Mouse (Mus musculus) lung, embryonic 14.5 days (tissue): ENCODE measurements around the gene Slc12a3. TPM values are rescaled to one million over a fixed set of nuclear protein-coding genes. Genes with fewer than 3 reads are reported as not detected.
A peak's percentile ranks its signal among the peaks of the same experiment; 100 is the strongest.

ENCODE experiments used
- ATAC-seq: fragments of 200-750 bp; cut with Nextera tagmentation; 2 replicates; pipeline ENCODE4 v1.8.0; 2017; ENCODE audit warnings: mild to moderate bottlenecking, moderate TSS enrichment, moderate library complexity; ENCODE audit not compliant: insufficient read depth
- DNase-seq: peaks from one replicate; pipeline ENCODE4 v3.0.0-alpha.2; 2015
- H3K27ac ChIP-seq: fragments of 300-500 bp; sonication (generic); 2 replicates; pipeline ENCODE4 v1.5.1; 2014; ENCODE audit warnings: low read depth, mild to moderate bottlenecking, moderate library complexity
- H3K27me3 ChIP-seq: fragments of 300-500 bp; sonication (generic); 2 replicates; pipeline ENCODE4 v1.6.1; 2014; ENCODE audit warnings: low read length, control low read depth; ENCODE audit not compliant: insufficient read depth
- H3K36me3 ChIP-seq: fragments of 300-500 bp; sonication (generic); 2 replicates; pipeline ENCODE4 v1.6.1; 2014; ENCODE audit warnings: control low read depth; ENCODE audit not compliant: insufficient read depth
- H3K4me1 ChIP-seq: fragments of 300-500 bp; sonication (generic); 2 replicates; pipeline ENCODE4 v1.6.1; 2014; ENCODE audit warnings: antibody characterized with exemption, control low read depth; ENCODE audit not compliant: insufficient read depth
- H3K4me2 ChIP-seq: fragments of 300-500 bp; sonication (generic); 2 replicates; pipeline ENCODE4 v1.6.1; 2014; ENCODE audit warnings: mild to moderate bottlenecking
- H3K4me3 ChIP-seq: fragments of 300-500 bp; sonication (generic); 2 replicates; pipeline ENCODE4 v1.5.1; 2014; ENCODE audit warnings: low read depth, low read length
- H3K9ac ChIP-seq: fragments of 300-500 bp; sonication (generic); 2 replicates; pipeline ENCODE4 v1.6.1; 2014
- H3K9me3 ChIP-seq: fragments of 300-500 bp; sonication (generic); 2 replicates; pipeline ENCODE4 v1.6.1; 2016; ENCODE audit warnings: low read depth, low read length, control low read depth
- CTCF ChIP-seq: IDR thresholded peaks from 2 replicates; pipeline ENCODE4 v1.5.1; 2016; ENCODE audit warnings: antibody characterized with exemption, low read depth
- WGBS: fragments of 180-500 bp; shearing (Covaris S2); extraction: QIAGEN DNeasy Blood & Tissue Kit; methylation state at CpG from one replicate; pipeline ENCODE4 v1.1.7; 2014; 5-methylcytosine and 5-hydroxymethylcytosine counted together
- polyA plus RNA-seq: library from polyadenylated mRNA; unstranded; fragments of >200 nt; fragmentation: Nextera tagmentation; extraction: Ambion mirVana; gene quantifications from 2 replicates; pipeline ENCODE4 v1.2.1, GENCODE M21; 2014

The Slc12a3 gene
- polyA plus RNA-seq, 1 experiment from 2014 or later: not detected

- Histone ChIP-seq H3K36me3 (no peaks in the 10 kb centered on the region), H3K27ac (no peak overlapping the region), H3K9ac (no peak overlapping the region), H3K9me3 (no peaks in the 10 kb centered on the region), H3K4me1 (peaks cover 8% of the 10 kb centered on the region; the same call in 1 of the 2 replicates), H3K27me3 (no peaks in the 10 kb centered on the region), H3K4me3 (no peak overlapping the region), H3K4me2 (no peak overlapping the region)
- 10% methylated on average over 3 of the region's 3 CpGs for WGBS
- no peak for TF ChIP-seq CTCF
- DNase-seq: peak; percentile 49
- peak; percentile 55; the same call in 1 of the 2 replicates for ATAC-seq
Observed at GRCm38 (mm10) chr8:94375551-94375991, 46.6 kb downstream of the Slc12a3 start.

GRCm38 (mm10) chr8:94376176-94376575, 47.2 kb downstream of the Slc12a3 start:
- no peak overlapping the region for H3K9ac ChIP-seq
- no peaks in the 10 kb centered on the region for H3K27me3 ChIP-seq
- no peaks in the 10 kb centered on the region for H3K9me3 ChIP-seq
- ATAC-seq (no peak), DNase-seq (no peak)
- no peaks in the 10 kb centered on the region for H3K36me3 ChIP-seq
- peaks cover 8% of the 10 kb centered on the region; the same call in 1 of the 2 replicates for H3K4me1 ChIP-seq
- no peak for TF ChIP-seq CTCF
- H3K4me2 ChIP-seq: no peak overlapping the region
- WGBS: 45% methylated on average over 3 of the region's 3 CpGs
- no peak overlapping the region for H3K4me3 ChIP-seq
- no peak overlapping the region for H3K27ac ChIP-seq

DNA sequence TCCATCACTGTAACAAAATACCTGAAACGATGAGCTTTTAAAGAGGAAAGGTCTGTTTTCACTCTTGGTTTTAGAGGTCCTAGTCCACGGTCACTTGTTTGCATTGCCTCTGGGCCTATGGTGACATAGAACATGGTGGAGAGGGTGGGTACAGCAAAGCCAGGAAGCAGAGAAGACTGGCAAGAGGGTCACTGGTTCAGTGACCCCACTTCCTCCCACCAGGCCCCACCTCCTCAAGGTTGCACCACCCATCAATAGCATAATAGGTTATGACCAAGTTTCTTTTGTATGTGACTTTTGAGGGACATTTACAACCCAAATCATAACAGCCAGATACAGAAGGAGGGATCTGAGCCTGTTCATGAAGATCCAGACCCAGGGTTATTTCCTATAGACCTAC, 47.6 kb downstream of the Slc12a3 start:
- H3K9me3 ChIP-seq: no peaks in the 10 kb centered on the region
- H3K27me3 ChIP-seq: no peaks in the 10 kb centered on the region
- peaks cover 8% of the 10 kb centered on the region; the same call in 1 of the 2 replicates for H3K4me1 ChIP-seq
- no peak overlapping the region for H3K27ac ChIP-seq
- H3K4me2 ChIP-seq: no peak overlapping the region
- ATAC-seq (no peak), DNase-seq (no peak)
- 83% methylated on average over 2 of the region's 2 CpGs for WGBS
- no peaks in the 10 kb centered on the region for H3K36me3 ChIP-seq
- TF ChIP-seq CTCF: no peak
- no peak overlapping the region for H3K4me3 ChIP-seq
- H3K9ac ChIP-seq: no peak overlapping the region

DNA sequence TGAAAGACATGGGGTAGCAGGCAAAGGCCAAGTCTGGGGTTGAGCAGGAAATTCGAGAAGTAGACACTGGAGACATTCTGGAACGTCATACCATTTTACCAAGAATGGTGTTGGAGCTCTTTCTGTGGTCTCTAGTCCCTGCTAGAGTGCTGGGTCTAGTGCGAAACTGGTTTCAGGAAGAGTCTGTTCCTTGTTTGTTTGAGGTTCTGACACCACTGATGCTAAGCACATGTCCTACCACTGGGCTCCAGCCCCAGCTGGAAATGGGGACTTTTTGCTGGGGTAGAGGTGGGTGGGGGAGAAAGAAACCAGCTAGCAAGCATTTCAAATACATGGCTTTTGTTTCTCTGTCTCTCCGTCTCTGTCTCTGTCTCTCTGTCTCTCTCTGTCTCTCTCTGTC, 48.0 kb downstream of the Slc12a3 start:
- Histone ChIP-seq H3K4me2 (no peak overlapping the region), H3K27ac (no peak overlapping the region)
- no peak for TF ChIP-seq CTCF

DNA sequence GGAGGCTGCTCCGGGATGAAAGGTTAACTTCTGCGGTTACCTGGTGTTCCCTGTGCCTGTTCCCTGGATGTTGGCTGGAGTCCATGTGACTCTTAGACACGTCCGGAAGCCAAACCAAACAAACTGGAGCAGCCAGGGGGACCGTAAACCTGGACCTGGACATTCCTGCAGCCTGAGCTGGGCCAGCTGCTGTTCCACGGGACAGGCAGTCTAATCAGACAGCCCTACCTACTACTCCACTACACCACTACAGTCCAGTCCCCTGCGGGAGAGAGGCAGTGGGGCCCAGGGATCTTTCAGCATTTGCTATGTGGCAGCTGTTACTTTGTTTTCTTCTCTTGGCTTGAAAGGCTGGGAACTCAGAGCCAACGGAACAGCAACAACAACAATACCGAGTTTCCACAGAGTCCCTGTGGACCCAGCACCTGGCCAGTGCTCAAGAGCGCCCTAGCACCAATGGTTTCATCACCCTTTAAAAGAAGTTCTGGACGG, 48.8 kb downstream of the Slc12a3 start:
- Histone ChIP-seq H3K9ac (no peak overlapping the region), H3K27me3 (no peaks in the 10 kb centered on the region), H3K4me1 (peaks cover 8% of the 10 kb centered on the region; the same call in 1 of the 2 replicates), H3K9me3 (no peaks in the 10 kb centered on the region), H3K4me3 (no peak overlapping the region), H3K27ac (peak overlapping the region; percentile 59), H3K4me2 (no peak overlapping the region), H3K36me3 (no peaks in the 10 kb centered on the region)
- TF ChIP-seq CTCF: no peak
- ATAC-seq (peak; percentile 84; the same call in 1 of the 2 replicates), DNase-seq (peak; percentile 72)
- 31% methylated on average over 11 of the region's 11 CpGs for WGBS

More for the DNA sequence above, 48.0 kb downstream of the Slc12a3 start:
- no peak overlapping the region for H3K9ac ChIP-seq
- no peaks in the 10 kb centered on the region for H3K27me3 ChIP-seq
- H3K9me3 ChIP-seq: no peaks in the 10 kb centered on the region
- 80% methylated on average over 4 of the region's 4 CpGs for WGBS
- no peaks in the 10 kb centered on the region for H3K36me3 ChIP-seq
- H3K4me3 ChIP-seq: no peak overlapping the region
- no peak for ATAC-seq
- peaks cover 8% of the 10 kb centered on the region; the same call in 1 of the 2 replicates for H3K4me1 ChIP-seq
- no peak for DNase-seq

DNA sequence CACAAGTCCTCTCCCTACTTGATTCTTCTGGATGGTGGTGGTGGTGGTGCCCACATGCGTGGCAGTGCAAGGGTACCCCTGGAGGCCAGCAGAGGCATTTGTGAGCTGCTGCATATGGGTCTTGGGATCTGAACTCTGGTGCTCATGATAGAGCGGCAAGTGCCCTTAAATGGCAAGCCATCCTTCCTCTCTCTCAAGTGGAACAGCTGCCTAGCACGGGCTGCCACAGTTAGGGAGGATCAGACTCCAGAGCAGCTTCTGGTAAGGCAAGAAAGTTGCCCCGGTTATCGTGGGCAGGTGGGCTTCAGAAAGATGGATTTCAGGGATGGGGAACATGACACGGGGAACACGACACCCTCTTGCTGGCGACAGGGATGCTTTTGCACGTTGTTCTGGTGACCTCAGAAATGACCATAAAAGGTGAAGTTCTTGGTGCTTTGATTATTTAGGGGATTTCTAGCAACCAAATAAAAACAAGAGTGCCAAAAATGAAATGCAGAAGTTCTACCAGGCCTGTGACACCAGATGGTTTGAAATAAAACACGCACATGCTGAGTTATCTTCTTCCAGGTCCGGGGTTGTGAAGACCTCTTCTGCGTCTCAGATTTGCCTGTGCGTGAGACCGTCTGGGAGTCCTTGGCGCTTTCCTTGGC, 49.9 kb downstream of the Slc12a3 start:
- no peaks in the 10 kb centered on the region for H3K27me3 ChIP-seq
- no peak overlapping the region for H3K27ac ChIP-seq
- H3K9ac ChIP-seq: no peak overlapping the region
- ATAC-seq (no peak), DNase-seq (no peak)
- H3K4me3 ChIP-seq: no peak overlapping the region
- TF ChIP-seq CTCF: peak; percentile 33; the same call in 1 of the 2 replicates
- no peaks in the 10 kb centered on the region for H3K36me3 ChIP-seq
- H3K4me2 ChIP-seq: no peak overlapping the region
- 76% methylated on average over 15 of the region's 15 CpGs for WGBS
- H3K4me1 ChIP-seq: peaks cover 8% of the 10 kb centered on the region; the same call in 1 of the 2 replicates
- no peaks in the 10 kb centered on the region for H3K9me3 ChIP-seq

DNA sequence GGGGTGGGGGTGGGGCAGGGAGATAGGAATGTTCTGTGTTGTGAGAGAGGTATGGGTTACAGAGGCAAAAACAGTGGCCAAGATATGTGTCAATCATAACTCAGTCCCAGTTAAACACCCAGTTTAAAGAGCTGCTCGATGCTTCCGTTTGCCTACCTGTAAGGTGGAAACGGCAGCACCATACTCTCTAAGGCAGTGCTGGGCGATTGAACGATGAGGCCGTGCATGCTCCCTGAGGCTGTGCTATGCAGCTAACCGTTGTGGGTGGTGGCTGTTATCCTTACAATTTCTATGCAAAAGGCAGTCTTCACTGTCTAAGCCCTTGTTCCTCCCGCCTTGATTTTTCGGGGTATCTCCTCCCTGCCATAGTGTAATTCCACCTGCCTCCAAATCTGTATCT, 50.7 kb downstream of the Slc12a3 start:
- WGBS: 83% methylated on average over 9 of the region's 9 CpGs
- Histone ChIP-seq H3K36me3 (no peaks in the 10 kb centered on the region), H3K4me3 (no peak overlapping the region), H3K4me1 (peaks cover 8% of the 10 kb centered on the region; the same call in 1 of the 2 replicates), H3K4me2 (no peak overlapping the region), H3K9me3 (no peaks in the 10 kb centered on the region), H3K27ac (no peak overlapping the region), H3K27me3 (no peaks in the 10 kb centered on the region), H3K9ac (no peak overlapping the region)
- TF ChIP-seq CTCF: no peak
- DNase-seq (no peak), ATAC-seq (no peak)
